Mouse (Mus musculus): ENCODE results near the gene Grhpr.

- no peak for TF ChIP-seq CTCF (IDR thresholded peaks at IDR 0.05)
- no peak for TF ChIP-seq EP300 (IDR thresholded peaks at IDR 0.05)
These were observed 7.3 kb upstream of the Grhpr start for GRCm38 (mm10) chr4:44973871-44974270.

Measured in lung, postnatal 0 days (tissue).